Comparison of ENCODE assay signal across 16 mouse cellular contexts in genomic region chr14:59686229-59686628, GRCm38 (mm10).
"Had no signal": no experiment of that assay in that cellular context is flagged by ENCODE, and none has a peak within 500 bp of the region (broad histone marks: within the 10 kb centered on the region; RNA-seq: fewer than 3 reads in every experiment).

No protein-coding gene starts in this region.

- H3K4me1 ChIP-seq: stomach, embryonic 15.5 days had no signal

- H3K4me3 ChIP-seq: neural tube, embryonic 13.5 days; neural tube, embryonic 15.5 days; stomach, embryonic 15.5 days had no signal

- H3K9ac ChIP-seq: neural tube, embryonic 13.5 days; neural tube, embryonic 15.5 days; stomach, embryonic 15.5 days had no signal

- H3K36me3 ChIP-seq: neural tube, embryonic 13.5 days; neural tube, embryonic 15.5 days; stomach, embryonic 15.5 days had no signal

- H3K9me3 ChIP-seq: neural tube, embryonic 13.5 days; neural tube, embryonic 15.5 days; stomach, embryonic 15.5 days had no signal

- H3K27me3 ChIP-seq: neural tube, embryonic 13.5 days; neural tube, embryonic 15.5 days; stomach, embryonic 15.5 days had no signal

- H3K4me2 ChIP-seq: neural tube, embryonic 13.5 days; neural tube, embryonic 15.5 days; stomach, embryonic 15.5 days had no signal

- DNase-seq: retina, postnatal 1 day; right cerebral cortex, adult 18-20 months; right cerebral cortex, postnatal 14 days; right cerebral cortex, postnatal 25 days; right cerebral cortex, postnatal 4 days; spleen, adult 18-20 months; thymus, adult 18-20 months; thymus, adult 2 months; thymus, postnatal 14 days; thymus, postnatal 25 days; thymus, postnatal 36 days; thymus, postnatal 4 days had no signal

- H3K27ac ChIP-seq: neural tube, embryonic 13.5 days; neural tube, embryonic 15.5 days; stomach, embryonic 15.5 days; stomach, postnatal 0 days had no signal
